Mouse (Mus musculus) gastrocnemius, adult 8-10 months (tissue): ENCODE measurements around the gene Dennd4b. TPM values are rescaled to one million over a fixed set of nuclear protein-coding genes. Genes with fewer than 3 reads are reported as not detected.
"Not testable (repeated sequence)": the region's sequence is repeated elsewhere in the genome, so short reads cannot be mapped to it uniquely, and the experiment has no call there.

Source experiments
- DNase-seq, 2 experiments: peaks; one replicate each; pipeline ENCODE4 v3.0.0; 2022; ENCODE audit warnings: low spot score in 2 of 2
- total RNA-seq, 4 experiments: library from RNA; stranded (reverse); gene quantifications; 2 replicates each; pipeline ENCODE4 v1.2.4; 2022

The Dennd4b gene
- total RNA-seq, 4 experiments from 2014 or later: 76.0 to 106 (median 85.8) TPM

DNA sequence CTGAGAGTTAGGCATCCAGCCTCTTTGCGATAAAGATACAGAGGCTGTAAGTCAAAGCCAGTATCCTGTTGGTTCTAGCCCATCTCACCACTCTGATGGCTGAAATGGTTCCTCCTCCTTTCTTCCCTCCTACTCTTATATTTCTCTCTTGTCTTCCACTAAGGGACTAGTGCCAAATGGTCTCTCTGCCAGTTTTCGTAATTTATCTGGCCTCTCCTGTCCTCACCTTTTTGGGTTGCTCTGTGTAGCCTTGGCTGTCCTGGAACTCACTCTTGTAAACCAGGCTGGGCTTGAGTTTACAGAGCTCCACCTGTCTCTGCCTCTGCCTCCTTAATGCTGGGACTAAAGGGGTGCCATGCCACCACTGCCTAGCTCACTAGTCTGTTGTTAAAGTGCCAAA lies 12.3 kb upstream of the Dennd4b start:
- not testable (repeated sequence) for DNase-seq

DNA sequence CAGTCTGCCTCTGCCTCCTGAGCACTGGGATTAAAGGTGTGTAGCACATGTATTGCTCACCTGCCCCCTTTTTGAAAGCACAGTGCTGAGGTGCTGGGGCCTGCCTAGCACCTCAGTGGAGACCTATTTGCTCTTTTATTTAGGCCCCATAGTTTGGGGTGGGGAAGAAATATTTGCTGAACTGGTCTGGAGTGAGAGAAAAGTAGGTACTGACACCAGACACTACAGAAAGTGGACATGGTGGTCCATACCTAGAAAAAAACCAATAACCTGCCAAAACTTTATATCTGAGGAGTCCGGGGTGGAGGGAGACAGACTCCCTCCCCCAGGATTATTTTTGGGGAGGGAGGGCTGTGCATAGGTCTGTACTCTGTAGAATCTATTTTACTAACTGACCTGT lies 11.8 kb upstream of the Dennd4b start:
- DNase-seq: not testable (repeated sequence)

DNA sequence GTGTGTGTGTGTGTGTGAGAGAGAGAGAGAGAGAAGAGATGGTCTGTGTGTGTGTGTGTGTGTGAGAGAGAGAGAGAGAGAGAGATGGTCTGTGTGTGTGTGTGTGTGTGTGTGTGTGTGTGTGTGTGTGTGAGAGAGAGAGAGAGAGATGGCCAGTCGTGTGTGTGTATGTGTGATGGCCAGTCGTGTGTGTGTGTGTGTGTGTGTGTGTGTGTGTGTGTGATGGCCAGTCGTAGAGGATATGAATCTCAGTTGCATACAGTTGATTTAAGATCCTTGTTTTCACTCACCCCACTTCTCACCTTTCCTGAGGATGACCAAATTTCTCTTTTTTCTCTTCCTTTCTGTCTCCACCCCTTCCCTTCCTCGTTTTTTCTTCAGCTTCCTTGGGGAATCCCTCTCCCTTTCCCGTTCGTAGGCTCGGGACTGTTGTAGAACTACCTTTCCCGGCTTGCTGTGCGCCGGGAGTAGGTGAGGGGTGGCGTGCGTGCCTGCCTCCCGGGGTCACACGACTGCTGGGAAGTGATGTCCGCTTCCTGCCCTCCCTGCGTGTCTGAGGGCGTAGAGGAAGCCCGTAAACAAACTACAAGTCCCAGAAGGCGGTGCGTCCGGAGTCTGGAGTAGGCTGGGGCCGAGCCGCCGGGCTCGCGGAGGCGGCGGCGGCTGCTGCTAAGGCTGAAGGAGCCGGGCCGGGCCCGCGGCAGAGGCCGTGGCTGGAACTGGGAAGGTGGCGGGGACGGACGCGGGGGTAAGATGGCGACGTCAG lies 11.1 kb upstream of the Dennd4b start, which contains the start of gene Crtc2:
Gene Crtc2 (plus strand): TSS at position 511 of the 766 bp plus-strand sequence.
- peak; percentile 93 to 95 for DNase-seq

DNA sequence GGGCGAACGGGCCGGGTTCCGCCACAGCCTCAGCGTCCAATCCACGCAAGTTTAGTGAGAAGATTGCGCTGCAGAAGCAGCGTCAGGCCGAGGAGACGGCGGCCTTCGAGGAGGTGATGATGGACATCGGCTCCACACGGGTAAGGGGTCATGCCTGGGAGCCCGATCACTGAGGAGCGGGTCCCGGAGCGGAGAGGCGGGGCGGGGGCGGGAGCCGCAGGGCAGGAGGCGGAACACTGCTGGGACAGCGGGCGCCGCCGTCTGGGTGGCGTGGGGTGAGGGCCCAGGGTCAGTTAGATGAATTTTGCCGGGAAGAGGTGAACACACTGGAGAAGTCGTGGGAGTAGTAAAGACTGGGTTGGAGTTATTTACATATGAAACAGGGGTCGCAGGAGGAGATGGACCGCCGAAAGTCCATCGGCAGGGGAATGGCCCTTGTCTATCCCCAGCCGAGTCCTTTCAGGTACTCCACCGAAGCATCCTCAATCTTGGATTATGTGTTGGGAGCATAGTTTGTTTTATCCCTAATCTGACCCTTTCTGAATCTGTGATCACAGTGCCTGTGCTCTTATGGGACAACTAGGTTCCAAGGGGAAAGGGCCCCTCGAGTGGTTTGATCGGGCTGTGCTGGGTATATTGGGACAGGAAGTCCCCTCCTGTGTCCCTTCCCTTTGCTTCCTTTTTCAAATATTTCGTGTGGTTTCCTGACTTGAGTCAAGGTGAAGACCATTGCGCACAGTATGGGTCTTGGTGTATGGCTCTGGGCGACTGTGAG lies 10.4 kb upstream of the Dennd4b start:
- no peak for DNase-seq

DNA sequence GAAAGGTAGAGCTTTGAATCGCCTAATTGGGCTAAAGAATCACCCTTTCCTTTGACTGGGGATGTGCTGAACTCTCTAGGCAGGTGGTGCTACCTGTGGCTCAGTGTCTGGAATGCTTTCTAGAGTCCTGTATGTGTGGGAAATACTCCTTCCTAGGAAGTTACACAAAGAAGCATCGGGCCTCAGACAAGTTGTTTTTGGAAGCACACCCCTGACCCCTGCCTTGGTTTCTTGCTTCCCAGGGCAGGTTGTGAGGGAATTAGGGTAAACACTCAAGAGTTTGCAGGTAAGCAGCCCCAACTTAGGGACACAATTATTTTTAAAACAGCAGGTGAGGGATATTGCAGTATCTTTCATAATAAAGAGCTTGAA lies 9.8 kb upstream of the Dennd4b start:
- no peak for DNase-seq

DNA sequence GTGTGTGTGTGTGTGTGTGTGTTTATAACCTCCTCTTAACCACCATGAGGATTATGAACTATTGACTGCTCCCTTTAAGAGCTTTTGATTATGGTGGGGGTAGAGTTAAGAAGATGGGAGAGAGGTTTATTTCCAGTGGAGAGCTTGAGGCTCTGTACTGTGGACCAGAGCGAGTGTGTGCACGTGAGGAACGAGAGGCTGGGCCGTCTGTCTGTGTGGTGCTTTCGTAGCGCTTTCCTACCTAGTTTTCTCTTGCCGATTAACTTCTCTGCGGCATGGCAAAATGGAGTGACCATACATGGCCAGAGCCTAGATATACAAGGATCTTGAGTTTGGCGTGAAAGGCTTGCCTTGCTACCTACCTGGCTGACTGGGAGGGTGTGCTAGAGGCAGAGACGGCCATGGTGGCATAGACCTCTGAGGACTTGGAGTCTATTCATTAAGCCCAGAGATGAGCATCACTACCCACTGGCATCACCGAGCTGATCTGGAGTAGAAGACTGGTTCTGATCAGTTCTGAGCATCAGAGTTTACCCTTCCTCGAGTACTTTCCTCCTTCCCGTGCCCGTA lies 9.1 kb upstream of the Dennd4b start:
- no peak for DNase-seq

DNA sequence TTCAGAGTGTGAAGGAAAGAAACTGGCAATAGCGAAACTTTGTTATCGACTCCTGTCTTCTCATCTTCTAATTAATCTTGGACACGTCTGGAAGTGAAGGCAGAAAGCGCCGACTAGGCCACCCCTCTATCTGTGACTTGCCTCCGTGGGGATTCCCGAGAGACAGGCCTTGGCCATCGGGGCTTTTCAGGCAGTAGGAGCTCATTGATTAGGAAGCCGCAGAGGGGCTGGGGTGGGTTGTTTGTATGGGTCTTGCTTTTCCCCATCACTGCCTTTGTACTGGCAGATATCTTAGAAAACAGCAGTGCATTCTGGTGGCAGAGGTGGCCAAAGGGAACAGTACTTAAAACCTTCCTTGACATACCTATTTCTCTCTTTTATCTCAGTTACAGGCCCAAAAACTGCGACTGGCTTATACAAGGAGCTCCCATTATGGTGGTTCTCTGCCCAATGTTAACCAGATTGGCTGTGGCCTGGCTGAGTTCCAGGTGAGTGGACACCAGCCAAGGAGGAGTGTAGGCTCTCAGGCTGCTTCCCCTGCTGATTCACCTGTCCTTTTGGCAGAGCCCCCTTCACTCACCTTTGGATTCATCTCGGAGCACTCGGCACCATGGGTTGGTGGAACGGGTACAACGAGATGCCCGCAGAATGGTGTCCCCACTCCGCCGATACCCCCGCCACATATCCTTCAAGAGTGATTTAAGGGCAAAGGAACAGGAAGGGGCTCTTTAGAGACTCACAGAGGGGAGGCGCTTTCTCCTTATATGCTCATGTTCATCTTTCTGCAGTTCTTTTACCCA lies 8.1 kb upstream of the Dennd4b start:
- DNase-seq: no peak

DNA sequence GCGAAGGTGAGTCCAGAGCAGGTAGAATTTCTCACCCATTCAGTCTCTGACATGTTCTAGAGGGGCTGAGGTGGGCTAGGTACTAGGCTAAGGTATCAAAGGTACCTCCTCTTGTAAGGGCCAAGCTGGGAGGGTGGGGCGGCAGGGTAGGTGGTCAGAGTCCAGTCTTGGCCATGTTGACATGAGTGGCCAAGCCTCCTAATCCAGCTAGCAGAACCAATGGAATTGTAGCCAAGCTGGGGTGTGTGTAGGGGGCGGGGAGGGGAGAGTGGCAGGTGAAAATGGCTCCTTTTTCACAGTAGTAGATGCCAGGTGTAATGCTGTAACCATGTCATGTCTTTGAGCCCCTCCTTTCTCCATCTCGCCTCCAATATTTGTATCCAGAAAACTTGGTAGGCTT lies 6.5 kb upstream of the Dennd4b start:
- DNase-seq: no peak

DNA sequence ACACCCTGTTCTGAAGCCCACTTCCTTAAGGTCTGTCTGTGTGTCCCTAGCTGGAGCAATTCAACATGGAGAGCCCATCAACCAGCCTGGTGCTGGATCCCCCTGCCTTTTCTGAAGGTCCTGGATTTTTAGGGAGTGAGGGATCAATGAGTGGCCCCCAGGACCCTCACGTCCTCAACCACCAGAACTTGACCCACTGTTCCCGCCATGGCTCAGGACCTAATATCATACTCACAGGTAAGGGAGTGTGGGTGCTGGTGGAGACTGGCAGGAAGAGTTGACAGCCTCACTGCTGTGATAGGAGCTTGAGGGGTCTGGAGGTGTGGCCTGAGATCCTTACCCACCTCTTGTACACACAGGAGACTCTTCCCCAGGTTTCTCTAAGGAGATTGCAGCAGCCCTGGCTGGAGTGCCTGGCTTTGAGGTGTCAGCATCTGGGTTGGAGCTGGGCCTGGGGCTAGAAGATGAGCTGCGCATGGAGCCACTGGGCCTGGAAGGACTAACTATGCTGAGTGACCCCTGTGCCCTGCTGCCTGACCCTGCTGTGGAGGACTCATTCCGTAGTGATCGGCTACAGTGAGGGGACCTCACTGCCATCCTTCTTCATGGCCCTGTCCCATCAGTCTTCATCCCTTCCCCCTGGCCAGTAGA lies 1.7 kb upstream of the Dennd4b start:
- no peak for DNase-seq

DNA sequence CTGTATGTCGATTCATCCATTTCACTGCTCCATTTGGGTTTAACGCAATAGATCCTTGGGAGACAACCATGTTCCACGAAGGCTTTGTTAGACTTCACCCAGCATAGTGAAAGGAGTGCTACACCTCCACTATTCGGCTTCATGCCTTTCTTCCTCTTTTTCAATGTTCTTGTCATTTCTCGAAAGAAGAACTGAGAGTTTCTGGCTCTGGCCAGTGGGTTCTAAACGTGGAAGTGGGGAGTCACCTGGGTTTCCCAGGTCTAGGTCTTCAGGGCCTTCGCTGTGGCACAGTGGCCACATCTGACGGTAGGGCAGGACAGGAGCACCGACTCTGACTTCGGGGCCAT lies 325 bp upstream of the Dennd4b start:
- no peak for DNase-seq

DNA sequence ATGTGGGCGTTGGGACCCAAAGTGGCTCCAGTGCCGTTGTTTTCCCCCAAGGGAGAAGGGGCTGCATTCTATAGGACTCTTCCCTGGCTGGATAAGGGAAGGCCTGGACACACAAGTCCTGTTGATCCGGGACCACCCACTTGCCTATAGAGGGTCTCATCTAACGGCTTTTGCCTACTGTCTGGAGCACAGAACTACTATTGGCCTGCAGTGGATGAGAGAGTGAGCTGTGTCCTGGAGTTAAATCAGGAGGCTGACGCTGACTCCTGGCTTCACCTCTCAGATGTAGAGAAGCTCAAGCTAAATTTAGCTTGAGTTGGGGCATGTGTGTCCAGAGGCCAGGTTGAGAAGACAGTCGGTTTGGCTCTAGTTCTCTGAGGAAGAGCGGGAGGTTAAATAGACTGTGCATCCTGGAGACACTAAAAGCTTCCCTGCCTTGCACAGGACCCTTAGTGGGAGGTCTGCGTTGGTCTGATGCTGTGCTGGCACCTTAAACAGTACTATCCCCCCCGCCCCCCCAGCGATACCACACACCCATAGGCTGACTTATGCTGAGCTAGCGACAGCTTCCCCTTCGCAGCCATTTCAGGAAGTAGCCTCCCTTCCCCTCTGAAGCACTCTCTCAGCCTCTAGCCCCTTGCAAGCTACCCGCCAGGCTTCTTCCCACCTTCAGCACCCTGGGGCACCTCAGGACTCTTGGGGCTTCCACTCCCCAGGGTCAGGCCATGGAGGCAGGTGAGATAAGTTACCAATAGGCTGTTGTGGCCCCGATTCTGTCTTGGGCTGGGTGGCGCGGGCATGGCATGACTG lies 1.2 kb downstream of the Dennd4b start:
- peak; percentile 55 to 68 for DNase-seq

DNA sequence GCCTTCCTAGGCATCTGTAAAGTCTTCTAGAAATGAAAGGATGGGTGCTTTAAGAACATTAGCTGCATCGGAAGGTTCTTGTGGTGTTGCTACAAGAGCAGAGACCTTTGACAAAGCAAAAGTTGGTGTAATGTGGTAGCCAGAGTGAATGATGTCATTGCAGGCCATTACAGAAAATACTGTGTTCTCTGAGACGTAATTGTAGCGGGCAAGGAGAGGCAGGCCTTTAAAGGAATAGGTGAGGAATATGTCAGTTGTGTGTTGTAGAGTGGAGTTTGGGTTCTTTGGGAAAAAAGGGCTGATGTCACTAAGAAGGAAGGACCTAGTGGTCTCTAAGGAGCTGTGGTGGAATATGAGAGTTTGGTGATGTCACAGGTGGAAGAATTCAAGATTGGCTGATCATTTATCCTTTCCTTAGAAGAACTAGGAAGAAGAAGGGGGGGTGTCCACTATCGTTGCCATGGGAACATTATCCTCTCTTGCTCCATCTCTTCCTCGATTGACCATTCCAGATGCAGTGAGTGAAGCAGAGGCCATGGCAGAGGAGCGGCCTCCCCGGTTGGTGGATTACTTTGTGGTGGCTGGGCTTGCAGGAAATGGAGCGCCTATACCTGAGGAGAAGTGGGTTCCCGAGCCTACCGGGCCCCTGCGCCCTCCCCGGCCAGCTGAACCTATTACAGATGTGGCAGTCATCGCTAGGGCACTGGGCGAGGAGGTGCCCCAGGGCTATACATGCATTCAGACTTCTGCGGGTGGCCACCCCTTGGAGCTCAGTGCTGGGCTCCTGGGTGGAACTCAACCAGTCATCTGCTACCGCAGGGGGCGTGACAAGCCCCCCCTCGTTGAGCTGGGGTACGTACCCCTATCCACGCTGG lies 2.2 kb downstream of the Dennd4b start:
- no peak for DNase-seq

DNA sequence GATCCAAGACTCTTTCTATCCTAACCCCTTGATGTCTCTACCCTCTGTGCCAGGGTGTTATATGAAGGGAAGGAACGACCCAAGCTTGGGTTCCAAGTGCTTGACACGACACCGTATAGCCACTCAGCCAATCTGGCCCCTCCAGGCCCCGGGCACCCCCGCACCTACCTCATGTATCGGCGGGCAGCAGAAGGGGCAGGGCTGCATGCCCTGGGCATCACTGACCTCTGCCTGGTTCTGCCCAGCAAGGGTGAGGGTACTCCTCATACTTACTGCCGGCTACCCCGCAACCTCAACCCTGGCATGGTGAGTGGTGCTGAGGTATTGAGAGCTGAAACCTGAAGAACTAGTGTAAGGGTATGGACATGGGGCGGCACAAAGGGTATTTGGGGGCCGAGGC lies 3.2 kb downstream of the Dennd4b start:
- DNase-seq: no peak

DNA sequence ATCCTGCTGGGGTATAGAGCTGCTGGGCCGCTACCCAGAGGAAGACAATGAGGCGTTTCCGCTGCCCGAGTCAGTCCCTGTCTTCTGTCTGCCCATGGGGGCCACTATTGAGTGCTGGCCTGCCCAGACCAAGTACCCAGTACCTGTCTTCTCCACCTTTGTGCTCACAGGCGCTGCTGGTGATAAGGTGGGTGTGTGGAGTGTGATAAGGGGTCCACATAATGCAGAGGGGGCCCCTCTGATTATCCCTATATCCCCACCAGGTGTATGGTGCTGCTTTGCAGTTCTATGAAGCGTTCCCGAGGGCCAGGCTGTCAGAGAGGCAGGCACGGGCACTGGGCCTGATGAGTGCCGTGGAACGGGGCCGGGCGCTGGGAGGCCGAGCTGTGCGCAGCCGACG lies 4.0 kb downstream of the Dennd4b start:
- no peak for DNase-seq

DNA sequence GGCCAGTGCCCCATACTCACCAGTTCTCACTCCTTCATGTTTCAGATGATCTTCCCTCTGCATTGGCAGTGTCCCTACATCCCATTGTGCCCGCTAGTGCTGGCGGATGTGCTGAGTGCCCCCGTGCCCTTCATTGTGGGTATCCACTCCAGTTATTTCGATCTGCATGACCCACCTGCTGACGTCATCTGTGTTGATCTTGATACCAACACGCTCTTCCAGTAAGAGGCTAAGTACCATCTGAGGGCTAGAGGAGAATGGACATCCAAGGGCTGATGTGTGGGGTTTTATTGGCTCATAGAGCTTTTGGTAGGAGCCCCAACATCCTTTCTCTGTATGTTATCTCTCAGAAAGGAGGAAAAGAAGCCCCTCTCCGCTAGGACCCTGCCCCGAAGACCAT lies 5.8 kb downstream of the Dennd4b start:
- DNase-seq: no peak

DNA sequence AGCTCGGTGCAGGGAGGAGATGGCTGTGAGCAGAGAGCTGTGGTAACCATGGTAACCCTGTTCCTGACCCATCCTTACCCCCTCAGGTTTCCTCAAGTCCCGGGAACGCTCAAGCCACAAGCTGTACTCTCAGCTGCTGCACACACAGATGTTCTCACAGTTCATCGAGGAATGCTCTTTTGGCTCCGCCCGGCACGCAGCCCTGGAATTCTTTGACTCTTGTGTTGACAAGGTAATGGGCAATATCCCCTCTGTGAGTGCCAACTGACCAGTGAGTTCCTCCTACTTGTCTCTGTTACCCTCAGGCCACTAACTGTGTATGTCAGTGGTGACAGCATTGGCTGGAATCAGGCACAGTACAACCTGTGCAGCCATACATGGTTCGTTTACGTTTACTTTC lies 7.2 kb downstream of the Dennd4b start:
- DNase-seq: no peak

DNA sequence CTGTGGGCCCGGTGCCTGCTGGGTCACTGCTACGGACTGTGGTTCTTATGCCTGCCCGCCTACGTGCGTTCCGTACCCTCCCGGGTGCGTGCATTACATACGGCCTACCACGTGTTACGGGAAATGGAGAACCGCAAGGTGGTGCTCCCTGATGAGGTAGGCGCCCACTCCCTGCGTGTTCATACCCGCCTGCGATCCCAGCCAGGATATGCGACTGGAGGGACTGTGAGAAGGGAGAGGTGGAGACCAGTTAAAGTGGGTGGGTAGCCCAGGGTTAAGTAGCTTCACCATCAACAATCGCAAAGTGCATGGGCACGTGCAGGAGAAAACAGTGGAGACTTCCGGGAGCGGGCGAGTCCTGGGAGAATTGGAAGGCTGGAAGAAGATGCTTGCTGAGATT lies 8.9 kb downstream of the Dennd4b start:
- DNase-seq: no peak

DNA sequence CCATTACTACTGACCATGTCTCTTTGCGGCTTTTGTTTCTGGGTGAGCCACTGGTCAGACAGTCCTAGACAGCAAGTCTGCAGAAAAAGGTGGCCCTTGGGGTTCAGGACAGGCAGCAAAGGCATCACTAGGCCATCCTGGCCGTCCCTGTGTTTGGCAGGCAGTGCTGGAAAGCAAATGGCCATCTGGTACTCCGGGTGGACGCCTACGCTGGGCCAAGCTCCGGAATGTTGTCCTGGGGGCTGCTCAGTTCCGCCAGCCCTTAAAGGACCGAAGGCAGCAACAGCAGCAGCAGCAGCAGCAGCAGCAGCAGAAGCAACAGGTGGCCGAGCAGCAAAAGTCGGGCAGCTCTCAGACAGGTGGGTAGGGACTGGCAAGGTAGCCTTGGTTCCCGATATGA lies 10.3 kb downstream of the Dennd4b start:
- no peak for DNase-seq

DNA sequence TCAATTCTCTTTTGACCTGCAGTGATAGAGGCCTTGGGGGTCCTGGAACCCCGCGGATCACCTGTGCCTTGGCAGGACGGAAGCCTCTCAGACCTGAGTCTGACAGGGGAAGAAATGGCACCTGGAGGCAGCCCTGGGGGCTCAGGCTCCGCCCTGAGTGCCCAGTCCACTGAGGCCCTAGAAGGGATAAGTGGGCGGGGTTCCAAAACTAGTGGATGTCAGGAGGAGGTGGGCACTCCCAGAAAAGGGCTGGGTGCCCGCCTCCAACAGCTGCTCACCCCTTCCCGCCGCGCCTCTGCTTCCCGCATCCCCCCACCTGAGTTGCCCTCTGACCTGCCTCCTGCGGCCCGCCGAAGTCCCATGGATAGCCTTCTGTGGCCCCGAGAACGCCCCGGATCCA lies 11.9 kb downstream of the Dennd4b start:
- DNase-seq: no peak
